Mouse (Mus musculus) kidney, adult 2 months (tissue): ENCODE measurements around the gene Vtcn1.

Source experiments
- CTCF ChIP-seq: fragments of 200-500 bp; conservative IDR thresholded peaks from 2 replicates; pipeline ENCODE4 v1.5.1; 2011; ENCODE audit warnings: low read depth, mild to moderate bottlenecking, control low read depth, low read length, moderate library complexity, mixed read lengths; ENCODE audit not compliant: insufficient read depth, insufficient read length
- POLR2A ChIP-seq: fragments of 200-500 bp; IDR thresholded peaks from one replicate; pipeline ENCODE4 v1.6.1; 2011; ENCODE audit warnings: low read depth, low read length, control low read depth

GRCm38 (mm10) chr3:100848348-100848747 lies 23.1 kb downstream of the Vtcn1 start:
- no peak for TF ChIP-seq CTCF
- TF ChIP-seq POLR2A: no peak
